Mouse (Mus musculus) cerebellum, adult 11 months (tissue): ENCODE data around the gene Thsd7a.

Source experiments
- DNase-seq: peaks from one replicate; pipeline ENCODE4 v3.0.0; 2022

Thsd7a gene

DNA sequence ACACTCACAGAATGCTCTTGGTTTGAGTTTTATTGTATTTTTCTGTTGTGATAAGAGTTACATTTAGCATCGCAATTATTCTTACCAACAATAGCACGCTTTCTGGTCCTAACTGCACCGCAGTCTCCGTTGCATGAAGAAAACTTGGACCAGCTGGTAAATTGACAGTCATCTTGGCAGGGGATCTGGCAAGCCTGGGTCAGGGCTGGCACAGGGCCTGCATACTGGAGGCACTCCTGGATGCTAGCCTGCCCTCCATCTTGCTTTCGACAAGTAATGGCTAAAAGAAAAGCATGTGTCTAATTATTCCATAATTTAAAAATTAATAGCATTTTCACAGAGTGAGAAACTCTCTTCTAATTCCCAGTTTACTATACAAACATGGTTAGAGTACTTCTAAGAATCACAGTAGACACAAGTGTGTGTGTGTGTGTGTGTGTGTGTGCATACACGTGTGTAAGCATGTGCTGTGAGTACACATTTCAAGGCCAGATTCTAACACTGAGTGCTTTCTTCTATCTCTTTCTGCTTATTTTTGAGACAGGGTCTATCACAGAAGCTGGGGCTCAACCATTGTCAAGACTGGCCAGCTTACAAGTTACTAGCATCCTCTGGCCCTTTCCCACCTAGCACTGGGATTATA lies 368.0 kb downstream of the Thsd7a start:
- peak; percentile 80 for DNase-seq

DNA sequence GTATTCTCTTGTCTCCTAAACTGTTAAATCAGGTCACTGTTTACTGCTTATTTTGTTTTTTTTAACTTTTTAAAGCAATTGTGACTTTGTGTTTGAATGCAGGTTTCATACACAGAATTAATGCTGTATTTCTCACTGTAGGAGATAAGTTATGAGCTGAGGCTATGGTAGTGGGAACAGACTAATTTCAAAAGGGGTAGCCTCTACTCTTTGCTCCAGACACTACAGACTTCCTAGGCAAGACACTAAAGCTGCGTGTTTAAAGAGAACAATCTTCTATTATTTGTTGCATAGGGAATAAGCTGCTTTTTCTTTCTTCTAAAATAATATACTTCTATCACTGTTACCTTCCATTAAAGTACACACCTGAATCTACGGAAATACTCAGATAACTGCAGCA lies 368.5 kb downstream of the Thsd7a start:
- DNase-seq, result no peak

DNA sequence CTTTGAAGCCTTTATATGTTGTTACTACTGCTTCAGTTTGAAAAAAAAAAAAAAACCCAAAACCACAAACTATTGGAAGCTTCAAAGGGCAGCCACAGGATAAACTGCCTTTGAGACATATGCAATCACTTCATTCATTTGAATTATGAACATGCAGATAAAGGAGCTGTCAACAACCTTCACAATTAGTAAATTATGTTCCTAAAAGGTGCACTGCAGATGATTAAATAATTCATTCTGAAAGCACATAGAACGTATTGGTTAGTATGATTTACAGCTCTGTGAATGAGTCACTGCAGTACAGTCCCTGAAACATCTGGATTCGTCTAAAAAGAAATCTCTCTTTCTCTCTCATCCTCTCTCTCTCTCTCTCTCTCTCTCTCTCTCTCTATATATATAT lies 390.5 kb downstream of the Thsd7a start:
- DNase-seq, result no peak

DNA sequence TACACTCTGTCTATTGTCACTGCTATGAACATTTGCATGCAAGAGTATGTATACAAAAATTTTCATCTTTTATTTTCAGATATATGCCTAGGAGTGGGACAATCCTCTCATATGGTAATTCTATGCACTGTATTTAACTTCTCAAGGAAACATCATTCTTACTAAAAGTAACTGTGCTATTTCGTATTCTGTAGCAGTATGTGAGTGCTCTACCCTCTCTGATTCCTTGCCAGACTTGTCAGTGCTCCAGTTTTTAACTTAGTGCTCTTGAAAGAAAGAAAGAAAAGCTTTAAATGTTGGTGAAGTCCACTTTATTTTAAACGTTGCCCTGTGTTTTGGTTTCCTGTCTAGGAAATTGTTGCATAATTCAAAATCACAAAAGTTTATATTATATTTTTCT lies 395.6 kb downstream of the Thsd7a start:
- DNase-seq, result no peak

DNA sequence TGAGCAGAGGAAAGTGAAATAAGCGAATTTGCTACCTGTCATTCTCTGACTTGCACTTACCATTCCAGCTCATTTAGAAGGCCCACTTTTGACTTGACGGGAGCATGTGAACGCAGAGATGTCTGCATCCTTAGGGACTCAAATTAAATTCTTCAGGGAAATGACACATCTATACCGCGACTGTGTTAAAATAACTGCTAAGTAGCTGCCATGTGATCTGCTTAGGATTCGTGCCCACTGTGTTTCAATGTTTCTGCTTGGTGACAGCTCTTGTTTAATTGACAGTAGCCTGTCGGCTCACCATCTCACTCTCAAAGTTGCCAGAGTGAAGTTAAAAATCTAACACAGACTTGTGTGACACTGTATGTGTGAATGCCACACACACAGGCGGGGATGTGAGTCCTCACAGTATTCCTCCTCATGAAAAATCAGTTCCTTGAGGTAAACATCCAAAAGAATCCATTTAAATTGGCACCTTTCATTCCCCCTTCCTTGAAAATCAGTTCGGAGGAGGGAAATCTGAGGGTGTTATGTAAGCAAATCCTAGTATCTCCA lies 397.0 kb downstream of the Thsd7a start:
- DNase-seq, result no peak

DNA sequence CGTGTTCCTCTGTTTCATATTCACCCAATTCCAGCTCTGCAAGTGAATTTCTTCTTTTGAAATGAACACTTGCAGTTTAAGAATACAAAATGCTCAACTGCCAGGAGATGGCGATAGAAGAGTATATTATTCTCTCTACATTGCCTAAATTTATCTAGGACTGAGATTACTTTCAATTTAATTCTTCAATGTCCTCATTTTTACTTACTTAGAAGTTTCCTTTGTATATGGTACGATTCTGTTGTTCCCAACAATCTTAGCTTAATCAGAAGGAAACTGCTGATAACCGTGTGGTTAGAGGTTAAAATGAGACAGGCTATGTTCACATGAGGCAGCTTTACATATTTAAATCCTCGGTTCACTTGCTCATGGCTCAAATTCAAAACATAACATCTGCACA lies 398.5 kb downstream of the Thsd7a start:
- DNase-seq, result no peak

DNA sequence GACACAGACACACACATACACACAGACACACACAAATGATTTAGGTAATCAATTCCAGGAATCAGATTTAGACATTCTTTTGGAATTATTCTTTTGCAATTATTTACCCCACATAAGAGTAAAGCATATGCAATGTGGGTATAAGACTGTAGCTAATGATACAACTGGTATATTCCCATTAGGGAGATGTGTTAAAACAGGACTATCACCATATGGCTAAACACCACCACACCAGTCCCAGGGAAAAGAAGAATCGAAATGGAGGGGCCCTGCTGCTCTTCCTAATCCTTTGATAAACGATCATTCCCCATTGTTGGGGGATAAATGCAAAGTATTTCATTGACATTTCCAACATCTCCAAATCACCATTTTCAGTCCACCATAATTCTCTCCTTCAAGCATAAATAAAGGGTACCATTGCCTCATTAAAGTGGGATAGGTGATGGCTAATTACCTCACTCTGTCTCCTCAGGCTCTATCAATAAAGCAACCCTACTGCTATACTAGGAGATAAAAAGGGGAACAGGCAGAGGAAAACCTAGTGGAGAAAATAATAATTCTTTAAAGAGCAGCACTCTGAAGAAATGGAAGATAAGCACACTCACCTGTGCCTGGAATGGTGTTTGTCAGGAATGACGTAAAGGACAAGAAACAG lies 400.0 kb downstream of the Thsd7a start:
- DNase-seq, result no peak

DNA sequence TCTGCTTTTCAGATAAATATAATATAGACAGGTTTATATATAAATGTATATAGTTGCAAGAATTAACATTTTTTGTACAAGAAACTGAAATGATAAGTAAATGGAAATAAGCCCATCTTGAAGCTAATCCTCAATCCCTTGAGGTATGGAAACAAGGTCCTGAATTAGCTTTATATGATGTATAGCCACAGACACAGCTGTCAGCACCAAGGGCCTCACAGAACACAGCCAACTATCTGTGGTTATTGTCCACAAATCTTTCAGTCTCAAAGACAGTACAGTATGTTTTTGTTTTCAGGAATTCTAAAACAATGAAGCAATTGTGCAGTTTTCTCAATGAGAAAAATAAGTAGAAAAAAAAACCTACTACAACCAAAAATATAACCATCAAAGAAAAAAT lies 400.5 kb downstream of the Thsd7a start:
- no peak for DNase-seq

DNA sequence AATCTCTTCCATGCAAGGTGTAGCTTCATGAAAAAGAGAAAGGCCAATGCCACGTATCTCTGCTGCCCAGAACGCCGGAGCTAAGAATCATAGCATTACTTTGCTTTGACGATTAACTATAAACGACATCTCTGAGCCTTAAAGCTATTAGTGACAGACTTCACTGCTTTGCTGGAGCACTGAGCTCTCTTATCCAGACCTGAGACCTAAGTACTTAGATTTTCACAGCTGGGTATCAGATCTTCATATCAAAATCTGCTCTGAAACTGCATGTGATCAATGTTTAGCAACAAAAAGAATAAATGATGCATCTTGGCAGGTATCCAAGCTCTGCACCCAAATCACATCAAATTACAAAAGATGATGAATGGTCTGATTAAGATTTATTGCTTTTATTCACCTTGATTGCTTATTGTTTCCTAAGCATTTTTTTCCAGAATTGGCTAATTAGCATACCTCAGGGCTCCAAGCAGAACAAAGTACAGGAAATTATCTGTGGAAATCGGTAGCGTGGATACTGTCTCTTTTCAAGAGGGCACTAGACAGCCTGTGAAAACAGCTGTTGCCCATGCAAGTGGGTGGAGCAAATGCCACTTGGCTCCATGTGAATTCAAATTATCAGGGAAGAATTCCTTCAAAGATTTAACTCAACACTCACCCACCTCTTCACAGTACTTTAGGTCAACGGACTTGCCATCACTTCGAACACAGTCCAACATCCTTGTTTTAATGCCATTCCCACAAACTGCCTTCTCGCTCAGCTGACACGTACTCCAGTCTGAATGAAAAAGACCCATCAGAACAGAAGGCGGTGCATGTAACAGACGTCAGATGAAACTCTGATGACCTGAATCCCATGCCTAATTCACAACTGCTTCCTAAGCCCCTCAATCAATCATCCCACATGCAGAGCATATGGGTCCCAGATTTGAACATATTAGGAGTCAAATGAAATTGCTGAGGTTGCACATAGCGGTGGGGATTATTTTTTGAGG lies 412.3 kb downstream of the Thsd7a start:
- no peak for DNase-seq

DNA sequence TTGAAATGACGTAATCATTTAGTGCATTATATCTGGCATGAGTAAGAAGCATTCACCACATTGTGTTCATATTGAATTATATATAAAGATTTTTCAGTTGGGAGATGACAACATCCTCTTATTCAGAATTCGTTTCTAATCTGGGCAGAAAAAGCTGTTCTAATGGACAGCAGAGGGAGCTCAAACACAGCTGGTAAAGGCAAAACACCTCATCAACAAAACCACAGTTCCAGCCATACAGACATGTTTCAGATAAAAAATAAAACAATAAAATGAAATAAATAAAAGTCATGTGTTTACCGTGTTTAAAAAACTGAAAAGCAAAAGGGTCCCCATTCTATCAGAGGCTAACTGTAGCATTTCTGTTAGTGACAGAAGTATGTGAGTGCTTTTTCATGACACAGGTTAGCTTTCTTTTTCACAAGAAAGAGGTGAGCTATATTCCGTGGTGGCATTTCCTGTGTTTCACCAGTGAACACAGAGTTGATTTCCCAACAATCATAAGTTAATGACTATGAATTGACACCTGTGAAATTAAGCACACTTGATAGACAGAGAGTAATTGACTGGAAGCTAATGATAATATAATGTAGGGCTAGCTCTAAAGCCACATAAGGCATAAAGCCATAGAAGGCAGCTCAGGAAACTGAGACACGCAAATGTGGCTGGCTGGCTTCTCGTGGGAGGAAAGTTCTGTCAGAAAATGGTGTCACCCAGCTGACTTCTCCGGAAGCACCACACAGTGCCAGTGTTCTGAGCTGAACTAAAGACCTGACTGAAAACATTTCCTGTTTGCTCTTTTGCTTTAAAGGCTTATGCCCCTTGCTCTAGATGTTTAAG lies 433.9 kb downstream of the Thsd7a start:
- no peak for DNase-seq

DNA sequence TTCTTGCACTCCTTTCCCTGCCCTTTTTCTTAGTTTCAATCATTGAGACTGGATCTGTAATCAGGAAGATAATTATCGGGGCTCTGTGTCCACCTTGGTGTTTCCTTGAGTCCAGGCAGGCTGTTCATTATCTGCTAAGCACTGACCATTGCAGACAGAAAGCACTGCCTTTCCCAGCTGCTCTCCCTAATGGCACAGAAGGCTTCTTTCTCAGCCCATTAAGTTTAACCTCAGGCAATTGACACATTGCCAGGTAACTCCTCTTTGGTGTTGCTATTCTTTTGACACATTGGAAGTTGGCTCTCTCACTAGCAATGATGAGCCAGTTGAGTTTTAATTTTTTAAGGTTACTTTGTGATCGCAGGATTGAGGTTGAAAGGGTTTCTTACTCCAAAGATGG lies 441.7 kb downstream of the Thsd7a start:
- DNase-seq, result no peak

DNA sequence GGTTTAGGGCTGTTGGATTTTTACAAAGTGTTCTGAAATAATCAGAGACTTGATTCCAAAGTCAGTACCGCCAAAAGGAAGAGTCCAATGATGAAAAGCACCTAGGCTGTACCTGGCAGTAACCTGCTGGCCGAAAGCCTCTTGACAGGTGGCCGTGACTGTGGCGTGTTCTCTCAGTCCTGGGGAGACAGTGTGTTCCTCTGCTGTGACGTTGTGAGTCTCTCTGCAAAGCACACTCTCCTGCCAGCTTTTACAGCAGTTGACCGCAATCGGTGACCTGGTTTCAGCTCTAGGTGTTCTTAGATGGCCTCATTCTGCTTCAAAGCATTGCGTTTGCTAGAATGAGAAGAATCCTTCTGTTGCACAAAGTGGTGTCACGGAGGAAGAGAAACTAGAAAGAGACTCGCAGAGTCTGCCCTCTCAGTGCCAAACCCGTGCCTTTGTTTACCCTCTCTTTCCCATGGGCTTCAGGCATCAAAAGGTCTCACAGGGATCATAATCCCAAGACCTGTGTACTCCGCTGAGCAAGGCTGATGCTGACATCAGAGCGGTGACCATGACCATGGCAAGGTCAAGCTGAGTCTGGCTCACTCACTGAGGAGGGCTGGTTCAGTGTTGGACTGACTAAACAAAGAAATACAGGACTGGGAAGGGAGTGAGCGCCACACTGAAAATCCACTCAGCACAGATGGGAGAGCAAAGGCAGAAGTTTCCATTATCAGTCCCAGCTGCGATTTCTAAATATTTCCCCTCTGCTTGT lies 486.4 kb downstream of the Thsd7a start:
- DNase-seq, result peak; percentile 58
